ENCODE assay signal across 8 mouse cellular contexts in genomic region chr11:71991541-71991940, GRCm38 (mm10). TPM values are rescaled to one million over a fixed set of nuclear protein-coding genes. Genes with fewer than 3 reads are reported as not detected.
DNase-seq lines count a peak whose midpoint lies in the region; ATAC-seq and TF ChIP-seq lines count a peak whose summit lies in the region.

No protein-coding gene starts in this region.

- 8% methylated on average over 5 of the region's 5 CpGs for WGBS in heart, adult 2 months
- WGBS in heart, embryonic 10.5 days, result 23% methylated on average over 5 of the region's 5 CpGs

- H3K4me3 ChIP-seq in heart, adult 2 months, result no peak overlapping the region
- no peak overlapping the region for H3K4me3 ChIP-seq in heart, embryonic 10.5 days

- intact Hi-C loops in heart, adult 2 months (cut with DNase I), result loop anchor here (1.0 to 10.0 kb wide), 3 partner anchors 33 to 237 kb away; partner anchors contain the start of gene Aipl1

- TF ChIP-seq EP300 in heart, adult 2 months (IDR thresholded peaks at IDR 0.05; ENCODE audit: insufficient read depth, low read depth, low read length), result no peak

- H3K9ac ChIP-seq in heart, adult 2 months (ENCODE audit: low read depth, low read length), result no peak overlapping the region

- no peak overlapping the region for H3K27ac ChIP-seq in heart, adult 2 months
- no peak overlapping the region for H3K27ac ChIP-seq in heart, embryonic 10.5 days

- H3K36me3 ChIP-seq in heart, adult 2 months (ENCODE audit: control insufficient read depth, insufficient read depth, low read length), result no peaks in the 10 kb centered on the region
- no peaks in the 10 kb centered on the region for H3K36me3 ChIP-seq in heart, embryonic 10.5 days

- H3K4me1 ChIP-seq in heart, adult 2 months (ENCODE audit: control insufficient read depth, insufficient read depth, low read length), result peaks cover 3% of the 10 kb centered on the region
- H3K4me1 ChIP-seq in heart, embryonic 10.5 days, result peaks cover 10% of the 10 kb centered on the region

- no peaks in the 10 kb centered on the region for H3K9me3 ChIP-seq in heart, embryonic 10.5 days

- ATAC-seq in common myeloid progenitor, adult 5-6 weeks (replicated peaks; ENCODE audit: low read depth, poor library complexity, severe bottlenecking), result peak; percentile 85

- no peaks in the 10 kb centered on the region for H3K79me2 ChIP-seq in heart, adult 2 months (replicated peaks; ENCODE audit: control insufficient read depth, insufficient read depth, low read length)

- TF ChIP-seq POLR2A in heart, adult 2 months (IDR thresholded peaks at IDR 0.05; ENCODE audit: insufficient read depth, low read depth, low read length), result no peak

- H3K27me3 ChIP-seq in heart, adult 2 months (ENCODE audit: control insufficient read depth, insufficient read depth, low read length), result no peaks in the 10 kb centered on the region
- H3K27me3 ChIP-seq in heart, embryonic 10.5 days (ENCODE audit: insufficient read depth, poor library complexity, severe bottlenecking), result no peaks in the 10 kb centered on the region

- TF ChIP-seq CTCF in heart, adult 2 months (IDR thresholded peaks at IDR 0.05), result peak; percentile 84

- DNase-seq in heart, adult 2 months, result peak in 1 of 2 experiments; percentile 30
- DNase-seq in heart, embryonic 10.5 days (ENCODE audit: low spot score), result no peak
- peak; percentile 38 to 46 for DNase-seq in urinary bladder, postnatal 36 days (ENCODE audit: low spot score in 2 of 2)
- no peak for DNase-seq in urinary bladder, postnatal 4 days (ENCODE audit: low spot score in 2 of 2)
- peak; percentile 48 to 72 for DNase-seq in kidney, postnatal 25 days
- DNase-seq in skeletal muscle tissue, adult 2 months (ENCODE audit: low read depth, low spot score), result peak; percentile 40
- no peak for DNase-seq in frontal cortex, postnatal 36 days (ENCODE audit: low spot score in 2 of 2)

RNA-seq across cellular contexts. Expression of gene Aipl1, which starts 45.8 kb away (rescaled TPM):
- not detected for total RNA-seq in heart, adult 2 months (2021)
- 0.04 TPM in 1 of 2 replicates, not detected in the other for polyA plus RNA-seq in heart, adult 2 months (2012; rRNA removed)
- polyA plus RNA-seq in heart, embryonic 10.5 days (2016; fragmentation: Nextera tagmentation; extraction: Ambion mirVana), result 1.7 and 2.0 TPM in 2 replicates
- 0.44 and 1.2 TPM in 2 replicates for total RNA-seq in common myeloid progenitor, adult 5-6 weeks (2017)

RNA-seq across cellular contexts. Expression of gene Pimreg, which starts 50.3 kb away (rescaled TPM):
- under 1 TPM in 1 of 2 experiments, not detected in 1; 0.75 TPM for total RNA-seq in heart, adult 2 months (2021)
- 0.45 and 0.73 TPM in 2 replicates for polyA plus RNA-seq in heart, adult 2 months (2012; rRNA removed)
- 121 and 150 TPM in 2 replicates for polyA plus RNA-seq in heart, embryonic 10.5 days (2016; fragmentation: Nextera tagmentation; extraction: Ambion mirVana)
- 14.9 and 16.1 TPM in 2 replicates for total RNA-seq in common myeloid progenitor, adult 5-6 weeks (2017)

Comparison
In these comparisons a context has a peak if more than half of its experiments do, and no peak if none do; other contexts are left out.
1. DNase-seq: peak in urinary bladder, postnatal 36 days (2 of 2), kidney, postnatal 25 days (2 of 2) and skeletal muscle tissue, adult 2 months (single experiment); none in heart, embryonic 10.5 days (single experiment), urinary bladder, postnatal 4 days (0 of 2) and frontal cortex, postnatal 36 days (0 of 2).